ENCODE assay signal across 15 mouse cellular contexts in genomic region chr4:109987560-109988362, GRCm38 (mm10). TPM values are rescaled to one million over a fixed set of nuclear protein-coding genes. Genes with fewer than 3 reads are reported as not detected.
DNase-seq lines count a peak whose midpoint lies in the region; ATAC-seq and TF ChIP-seq lines count a peak whose summit lies in the region.
"Had no signal": no experiment of that assay in that cellular context is flagged by ENCODE, and none has a peak within 500 bp of the region (broad histone marks: within the 10 kb centered on the region; RNA-seq: fewer than 3 reads in every experiment).

No protein-coding gene starts in this region.

- peak; percentile 50 for DNase-seq in hindbrain, embryonic 11.5 days (ENCODE audit: low spot score)
- DNase-seq in brain, embryonic 14.5 days (ENCODE audit: low read depth): peak; percentile 62
- DNase-seq in left cerebral cortex, adult 2 months (ENCODE audit: extremely low spot score in 1 of 2, low spot score in 2 of 2): no peak
- DNase-seq in cerebellum, adult 11 months: no peak
- DNase-seq in cerebellum, adult 8-10 months: no peak
- DNase-seq: gastrocnemius, postnatal 36 days; heart, postnatal 10 days; kidney, adult 11 months; kidney, postnatal 36 days; liver, embryonic 13.5 days; lung, postnatal 14 days; thymus, postnatal 14 days had no signal

- H3K27me3 ChIP-seq in hindbrain, embryonic 11.5 days (ENCODE audit: control insufficient read depth, insufficient read depth, low read length): peaks cover 81% of the 10 kb centered on the region
- H3K27me3 ChIP-seq in hindbrain, embryonic 16.5 days (replicated peaks; ENCODE audit: control insufficient read depth, insufficient read depth, low read length): peaks cover 49% of the 10 kb centered on the region
- H3K27me3 ChIP-seq in forebrain, embryonic 13.5 days: peaks cover 83% of the 10 kb centered on the region

- no peak overlapping the region for H3K27ac ChIP-seq in hindbrain, embryonic 11.5 days (ENCODE audit: low read depth, low read length)
- H3K27ac ChIP-seq in hindbrain, embryonic 16.5 days (ENCODE audit: low read depth, low read length): no peak overlapping the region
- H3K27ac ChIP-seq in forebrain, embryonic 13.5 days: peak overlapping the region; percentile 44
- H3K27ac ChIP-seq in left cerebral cortex, adult 2 months: no peak overlapping the region
- H3K27ac ChIP-seq: liver, embryonic 13.5 days had no signal

- H3K4me3 ChIP-seq in hindbrain, embryonic 11.5 days (ENCODE audit: low read depth, low read length): no peak overlapping the region
- H3K4me3 ChIP-seq in hindbrain, embryonic 16.5 days (ENCODE audit: low read length): no peak overlapping the region
- H3K4me3 ChIP-seq in forebrain, embryonic 13.5 days: no peak overlapping the region; the same call in 1 of the 2 replicates
- H3K4me3 ChIP-seq in left cerebral cortex, adult 2 months: no peak overlapping the region
- H3K4me3 ChIP-seq: liver, embryonic 13.5 days had no signal

- H3K9ac ChIP-seq in hindbrain, embryonic 11.5 days (ENCODE audit: low read depth, low read length): no peak overlapping the region
- H3K9ac ChIP-seq in hindbrain, embryonic 16.5 days (ENCODE audit: low read depth, low read length): no peak overlapping the region
- H3K9ac ChIP-seq in forebrain, embryonic 13.5 days: 0 out of 2 replicates have a peak overlapping the region, but pooled peaks have one; percentile 13
- H3K9ac ChIP-seq: liver, embryonic 13.5 days had no signal

- WGBS in hindbrain, embryonic 11.5 days: 2% methylated on average over 20 of the region's 20 CpGs
- WGBS in hindbrain, embryonic 16.5 days: 4% methylated on average over 20 of the region's 20 CpGs
- 6% methylated on average over 20 of the region's 20 CpGs for WGBS in forebrain, embryonic 13.5 days

- ATAC-seq in hindbrain, embryonic 11.5 days (ENCODE audit: low FRiP score): no peak
- no peak for ATAC-seq in hindbrain, embryonic 16.5 days
- no peak for ATAC-seq in forebrain, embryonic 13.5 days
- peak; percentile 27 for ATAC-seq in megakaryocyte progenitor cell, adult 5-6 weeks (replicated peaks; ENCODE audit: poor library complexity)

- no peak for TF ChIP-seq POLR2A in brain, embryonic 14.5 days (IDR thresholded peaks at IDR 0.05; ENCODE audit: borderline replicate concordance, extremely low read depth, insufficient read depth, insufficient read length, poor library complexity, severe bottlenecking)

- H3K9me3 ChIP-seq in hindbrain, embryonic 11.5 days (ENCODE audit: control insufficient read depth, low read length): no peaks in the 10 kb centered on the region
- H3K9me3 ChIP-seq in hindbrain, embryonic 16.5 days (ENCODE audit: control insufficient read depth, low read length): no peaks in the 10 kb centered on the region
- no peaks in the 10 kb centered on the region for H3K9me3 ChIP-seq in forebrain, embryonic 13.5 days (replicated peaks)
- H3K9me3 ChIP-seq: liver, embryonic 13.5 days had no signal

- TF ChIP-seq CTCF in brain, embryonic 14.5 days (IDR thresholded peaks at IDR 0.05; ENCODE audit: borderline replicate concordance, extremely low read depth, insufficient read depth, insufficient read length): no peak
- TF ChIP-seq CTCF in left cerebral cortex, adult 2 months (IDR thresholded peaks at IDR 0.05): no peak

- intact Hi-C loops in left cerebral cortex, adult 2 months (cut with DNase I): no loop called here

- H3K36me3 ChIP-seq in hindbrain, embryonic 11.5 days (ENCODE audit: control insufficient read depth, insufficient read depth, low read length): no peaks in the 10 kb centered on the region
- H3K36me3 ChIP-seq in hindbrain, embryonic 16.5 days (ENCODE audit: control insufficient read depth, insufficient read depth, low read length): no peaks in the 10 kb centered on the region
- 0 out of 2 replicates have a peak, but pooled peaks cover under 1% of the 10 kb centered on the region for H3K36me3 ChIP-seq in forebrain, embryonic 13.5 days (ENCODE audit: poor library complexity, severe bottlenecking)
- H3K36me3 ChIP-seq: liver, embryonic 13.5 days had no signal

- H3K4me2 ChIP-seq in hindbrain, embryonic 11.5 days (replicated peaks; ENCODE audit: low read depth, low read length): no peak overlapping the region
- no peak overlapping the region for H3K4me2 ChIP-seq in hindbrain, embryonic 16.5 days (ENCODE audit: low read length)
- H3K4me2 ChIP-seq in forebrain, embryonic 13.5 days: peak overlapping the region; percentile 42
- H3K4me2 ChIP-seq: liver, embryonic 13.5 days had no signal

- H3K4me1 ChIP-seq in hindbrain, embryonic 11.5 days (replicated peaks; ENCODE audit: control insufficient read depth, insufficient read depth, low read length): peaks cover 3% of the 10 kb centered on the region; the same call in 1 of the 2 replicates
- no peaks in the 10 kb centered on the region for H3K4me1 ChIP-seq in hindbrain, embryonic 16.5 days (ENCODE audit: control insufficient read depth, insufficient read depth, low read depth, low read length)
- peaks cover 36% of the 10 kb centered on the region for H3K4me1 ChIP-seq in forebrain, embryonic 13.5 days

RNA-seq across cellular contexts. Expression of gene Dmrta2, which starts 9.9 kb away (rescaled TPM):
- 0.08 and 0.14 TPM in 2 replicates for polyA plus RNA-seq in hindbrain, embryonic 11.5 days (2014; fragmentation: Nextera tagmentation; extraction: Ambion mirVana)
- polyA plus RNA-seq in hindbrain, embryonic 16.5 days (2015; fragmentation: Nextera tagmentation; extraction: Ambion mirVana): 0.05 and 0.19 TPM in 2 replicates
- polyA plus RNA-seq in brain, embryonic 14.5 days (2012; rRNA removed): 8.2 and 22.2 TPM in 2 replicates
- polyA plus RNA-seq in forebrain, embryonic 13.5 days (2015; fragmentation: Nextera tagmentation; extraction: Ambion mirVana): 6.1 and 7.1 TPM in 2 replicates
- total RNA-seq in megakaryocyte progenitor cell, adult 5-6 weeks (2015): not detected in 2 replicates
- not detected in 2 replicates for total RNA-seq in megakaryocyte progenitor cell, adult 5-6 weeks (2017)
- total RNA-seq in left cerebral cortex, adult 2 months (2021): 1 to 10 TPM; 2.2 to 2.6 TPM
- total RNA-seq: gastrocnemius, postnatal 36 days had no signal
- polyA plus RNA-seq: liver, embryonic 13.5 days had no signal

Comparison
In these comparisons a context has a peak if more than half of its experiments do, and no peak if none do; other contexts are left out.
1. DNase-seq: peak in hindbrain, embryonic 11.5 days (single experiment) and brain, embryonic 14.5 days (single experiment); none in left cerebral cortex, adult 2 months (0 of 2), cerebellum, adult 11 months (single experiment) and cerebellum, adult 8-10 months (single experiment).